Mouse (Mus musculus) testis, adult 2 months (tissue): ENCODE results near the gene Fam173a. TPM values are rescaled to one million over a fixed set of nuclear protein-coding genes. Genes with fewer than 3 reads are reported as not detected.
A peak's percentile ranks its signal among the peaks of the same experiment; 100 is the strongest.

Experiments used
- H3K27ac ChIP-seq: fragments of 200-500 bp; 2 replicates; pipeline ENCODE4 v1.5.1; 2012; ENCODE audit warnings: low read depth, low read length; ENCODE audit not compliant: control insufficient read depth, insufficient read depth
- H3K27me3 ChIP-seq: fragments of 200-500 bp; 2 replicates; pipeline ENCODE4 v1.6.1; 2012; ENCODE audit warnings: mild to moderate bottlenecking, low read length, moderate library complexity; ENCODE audit not compliant: control insufficient read depth, insufficient read depth
- H3K36me3 ChIP-seq: fragments of 200-500 bp; 2 replicates; pipeline ENCODE4 v1.6.1; 2012; ENCODE audit warnings: mild to moderate bottlenecking, low read length; ENCODE audit not compliant: control insufficient read depth, insufficient read depth
- H3K4me1 ChIP-seq: fragments of 200-500 bp; 2 replicates; pipeline ENCODE4 v1.6.1; 2012; ENCODE audit warnings: low read length; ENCODE audit not compliant: control insufficient read depth, insufficient read depth
- H3K4me3 ChIP-seq: fragments of 200-500 bp; 2 replicates; pipeline ENCODE4 v1.5.1; 2012; ENCODE audit warnings: low read depth, mild to moderate bottlenecking, low read length, moderate library complexity, mixed read lengths; ENCODE audit not compliant: control insufficient read depth
- CTCF ChIP-seq: fragments of 200-500 bp; IDR thresholded peaks from 2 replicates; pipeline ENCODE4 v1.5.1; 2012; ENCODE audit warnings: low read depth, mild to moderate bottlenecking, inconsistent platforms, low read length, moderate library complexity; ENCODE audit not compliant: control insufficient read depth, insufficient read depth, insufficient replicate concordance
- POLR2A ChIP-seq: fragments of 200-500 bp; IDR thresholded peaks from 2 replicates; pipeline ENCODE4 v1.6.1; 2012; ENCODE audit warnings: low read depth, mild to moderate bottlenecking, inconsistent platforms, low read length, moderate library complexity; ENCODE audit not compliant: control insufficient read depth
- polyA plus RNA-seq: library from polyadenylated mRNA; depleted of rRNA; stranded (reverse); fragments of >200 nt; gene quantifications from 2 replicates; pipeline ENCODE4 v1.2.3, GENCODE M21; 2012

Gene Fam173a
- polyA plus RNA-seq, 1 experiment: 49.8 TPM

DNA sequence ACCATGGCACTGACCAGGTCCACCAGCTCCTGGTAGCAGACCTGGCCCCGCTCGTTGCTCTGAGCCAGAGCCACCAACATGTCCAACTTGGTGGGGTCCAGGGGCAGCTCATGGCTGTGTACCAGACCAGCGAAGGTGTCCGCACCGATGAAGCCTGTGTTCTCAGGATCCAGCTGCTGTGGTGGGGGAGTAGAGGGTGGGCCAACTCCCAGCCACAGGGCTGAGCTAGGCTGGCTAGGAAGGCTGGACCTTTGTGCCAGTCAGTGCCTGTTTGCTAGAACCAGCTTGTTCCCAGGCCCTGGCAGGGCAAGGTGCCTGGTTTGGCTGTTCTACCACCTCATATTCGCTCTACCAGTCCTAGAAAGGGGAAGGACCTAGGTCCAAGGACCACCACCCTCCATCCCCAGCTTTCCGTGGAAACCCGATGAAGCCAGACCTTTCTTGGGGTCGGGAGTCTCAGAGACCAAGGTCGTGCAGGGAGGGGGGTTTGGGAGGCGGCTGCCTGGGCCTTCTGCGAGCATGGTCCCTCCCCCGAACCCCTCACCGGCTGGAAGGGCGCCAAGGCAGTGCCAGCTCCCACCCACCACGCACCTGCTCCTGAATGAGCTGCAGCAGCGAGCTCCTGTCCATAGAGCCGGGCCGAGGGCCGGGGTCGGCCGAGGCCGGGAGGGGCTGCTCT, 43.8 kb upstream of the Fam173a start:
- H3K4me1 ChIP-seq: peaks cover 38% of the 10 kb centered on the region
- TF ChIP-seq CTCF (no peak), POLR2A (no peak)
- H3K36me3 ChIP-seq: no peaks in the 10 kb centered on the region

DNA sequence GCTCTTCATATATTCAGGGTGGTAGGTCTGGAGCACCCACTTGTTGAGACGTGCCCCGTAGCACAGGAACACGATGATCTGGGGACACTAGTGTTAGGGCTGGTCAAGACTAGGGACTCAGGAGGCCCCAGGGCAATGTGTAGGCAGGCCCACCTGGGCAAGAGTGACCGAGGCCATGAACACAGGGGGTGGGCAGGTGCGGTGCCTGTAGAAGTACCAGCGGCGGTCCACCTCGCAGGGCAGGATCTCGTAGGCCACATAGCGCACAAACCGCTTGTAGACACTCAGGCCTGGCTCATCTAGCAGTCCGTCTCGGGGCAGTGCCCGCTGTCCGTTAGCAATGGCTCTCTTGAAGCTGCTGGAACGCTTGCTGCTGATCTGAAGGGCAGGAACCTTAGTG, 43.1 kb upstream of the Fam173a start:
- no peaks in the 10 kb centered on the region for H3K27me3 ChIP-seq
- H3K4me1 ChIP-seq: peaks cover 40% of the 10 kb centered on the region
- no peaks in the 10 kb centered on the region for H3K36me3 ChIP-seq
- no peak overlapping the region for H3K27ac ChIP-seq
- no peak overlapping the region for H3K4me3 ChIP-seq
- no peak for TF ChIP-seq CTCF
- peak; percentile 41; the same call in 1 of the 2 replicates for TF ChIP-seq POLR2A

More for the DNA sequence above, 43.8 kb upstream of the Fam173a start:
- H3K4me3 ChIP-seq: peak overlapping the region; percentile 30
- H3K27me3 ChIP-seq: no peaks in the 10 kb centered on the region
- peak overlapping the region; percentile 0 for H3K27ac ChIP-seq

DNA sequence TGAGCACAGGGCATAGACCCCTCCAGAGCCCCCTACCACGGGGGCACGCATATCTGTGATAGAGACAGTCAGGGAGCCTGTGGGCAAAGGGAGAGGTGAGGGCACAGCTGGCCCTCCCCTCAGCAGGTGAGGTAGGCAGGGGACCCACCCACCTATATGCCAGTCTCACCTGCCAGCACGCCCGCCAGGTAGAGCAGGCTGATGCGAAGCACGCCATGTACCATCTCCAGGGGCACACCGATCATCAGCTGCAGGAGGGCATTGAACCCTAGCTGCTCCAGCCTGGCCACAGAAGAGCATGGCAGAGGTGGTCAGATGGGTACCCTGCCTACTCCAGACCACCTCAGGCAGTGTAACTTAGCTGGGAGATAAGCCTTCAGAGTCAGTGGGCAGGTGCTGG, 42.6 kb upstream of the Fam173a start:
- no peak for TF ChIP-seq POLR2A
- TF ChIP-seq CTCF: no peak
- H3K4me3 ChIP-seq: no peak overlapping the region
- H3K36me3 ChIP-seq: no peaks in the 10 kb centered on the region
- no peaks in the 10 kb centered on the region for H3K27me3 ChIP-seq
- H3K4me1 ChIP-seq: peaks cover 40% of the 10 kb centered on the region
- H3K27ac ChIP-seq: no peak overlapping the region

DNA sequence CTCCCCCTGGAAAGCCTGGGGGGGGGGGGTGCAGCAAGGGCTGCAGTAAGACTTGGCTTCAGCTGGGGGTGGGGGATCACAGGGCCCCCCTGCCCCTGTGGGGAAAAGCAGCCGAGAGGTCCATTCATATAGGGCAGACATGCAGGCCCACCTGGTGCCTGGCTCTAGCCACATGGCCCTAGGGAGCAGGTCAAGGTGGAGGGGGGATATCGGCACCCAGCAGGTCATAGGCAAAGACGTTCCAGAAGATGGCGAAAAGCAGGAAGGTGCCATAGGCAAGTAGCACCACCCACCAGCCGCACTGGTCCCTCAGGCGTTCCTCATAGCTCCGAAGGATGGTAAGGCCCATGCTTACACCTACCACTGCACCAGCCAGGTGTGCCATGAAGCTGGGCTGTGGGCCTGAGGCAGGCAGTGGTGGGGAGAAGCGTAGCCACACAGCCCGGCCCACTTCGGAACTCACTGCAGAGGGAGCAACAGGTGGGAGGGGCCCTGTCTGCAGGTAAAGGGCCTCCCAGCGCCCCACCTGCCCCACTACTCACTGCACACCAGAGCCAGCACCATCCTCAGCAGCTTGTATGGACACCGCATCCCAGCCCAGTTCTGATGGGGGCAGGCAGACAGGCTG, 42.0 kb upstream of the Fam173a start:
- no peaks in the 10 kb centered on the region for H3K27me3 ChIP-seq
- no peaks in the 10 kb centered on the region for H3K36me3 ChIP-seq
- H3K4me1 ChIP-seq: peaks cover 40% of the 10 kb centered on the region
- H3K4me3 ChIP-seq: no peak overlapping the region
- H3K27ac ChIP-seq: no peak overlapping the region
- TF ChIP-seq CTCF (no peak), POLR2A (no peak)

DNA sequence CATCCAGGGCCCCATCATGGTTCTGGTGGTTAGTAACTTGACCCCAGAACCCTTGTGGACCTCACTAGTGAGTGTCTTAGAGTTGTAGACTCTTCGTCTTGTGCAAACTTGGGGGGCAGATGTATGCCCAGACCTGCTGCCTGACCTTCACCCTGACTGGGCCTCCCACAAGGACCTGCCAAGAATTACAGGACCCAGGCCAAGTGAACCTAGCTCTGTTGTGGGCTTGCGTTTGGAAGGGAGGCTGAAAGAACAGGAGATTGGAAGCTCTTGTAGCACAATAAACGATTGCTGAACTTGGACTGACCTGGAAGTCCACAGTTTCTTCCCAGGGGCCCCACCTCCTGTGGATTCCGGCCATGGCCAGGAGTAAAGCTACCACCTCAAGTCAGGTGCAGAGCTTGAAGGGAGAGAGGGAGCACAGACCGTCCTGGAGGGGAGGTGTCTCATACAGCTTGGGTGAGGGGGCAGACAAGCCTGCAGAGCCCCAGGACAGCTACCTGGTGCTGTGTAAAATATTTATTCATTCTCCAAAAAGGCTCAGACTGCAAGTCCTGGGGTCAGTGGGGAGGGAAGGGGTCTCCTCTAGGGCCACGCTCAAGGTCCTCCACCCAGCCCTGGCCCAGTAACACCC, 41.4 kb upstream of the Fam173a start:
- H3K4me1 ChIP-seq: peaks cover 45% of the 10 kb centered on the region
- H3K36me3 ChIP-seq: no peaks in the 10 kb centered on the region
- peak overlapping the region; percentile 92 for H3K4me3 ChIP-seq
- H3K27me3 ChIP-seq: no peaks in the 10 kb centered on the region
- no peak for TF ChIP-seq CTCF
- H3K27ac ChIP-seq: peak overlapping the region; percentile 95

DNA sequence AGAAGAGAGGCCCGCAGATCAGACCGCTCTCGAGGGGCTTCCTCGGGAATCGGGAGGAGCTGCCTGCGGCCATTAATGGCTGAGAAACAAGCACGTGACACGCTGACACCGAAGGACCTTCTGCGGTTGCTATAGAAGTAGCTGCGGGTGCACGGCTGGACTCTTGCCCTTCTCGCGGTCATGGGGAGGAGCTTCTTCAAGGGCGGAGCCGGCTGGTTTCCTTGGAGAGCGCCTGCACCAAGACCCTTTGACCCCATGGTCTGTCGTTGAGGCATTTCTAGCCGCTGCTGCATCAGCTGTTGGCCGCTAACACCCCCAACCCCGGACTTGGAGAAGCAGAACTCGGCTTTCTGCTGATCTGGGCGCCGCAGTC, 40.6 kb upstream of the Fam173a start, which contains the start of gene Stub1:
Stub1 (minus strand) TSS at position 114 of the 373 bp plus-strand sequence.
- Histone ChIP-seq H3K27me3 (no peaks in the 10 kb centered on the region), H3K36me3 (no peaks in the 10 kb centered on the region), H3K27ac (peak within 1 kb of the TSS; percentile 95), H3K4me3 (peak within 1 kb of the TSS; percentile 92), H3K4me1 (peaks cover 49% of the 10 kb centered on the region)
- no peak for TF ChIP-seq CTCF
- peak; percentile 12; the same call in 1 of the 2 replicates for TF ChIP-seq POLR2A

DNA sequence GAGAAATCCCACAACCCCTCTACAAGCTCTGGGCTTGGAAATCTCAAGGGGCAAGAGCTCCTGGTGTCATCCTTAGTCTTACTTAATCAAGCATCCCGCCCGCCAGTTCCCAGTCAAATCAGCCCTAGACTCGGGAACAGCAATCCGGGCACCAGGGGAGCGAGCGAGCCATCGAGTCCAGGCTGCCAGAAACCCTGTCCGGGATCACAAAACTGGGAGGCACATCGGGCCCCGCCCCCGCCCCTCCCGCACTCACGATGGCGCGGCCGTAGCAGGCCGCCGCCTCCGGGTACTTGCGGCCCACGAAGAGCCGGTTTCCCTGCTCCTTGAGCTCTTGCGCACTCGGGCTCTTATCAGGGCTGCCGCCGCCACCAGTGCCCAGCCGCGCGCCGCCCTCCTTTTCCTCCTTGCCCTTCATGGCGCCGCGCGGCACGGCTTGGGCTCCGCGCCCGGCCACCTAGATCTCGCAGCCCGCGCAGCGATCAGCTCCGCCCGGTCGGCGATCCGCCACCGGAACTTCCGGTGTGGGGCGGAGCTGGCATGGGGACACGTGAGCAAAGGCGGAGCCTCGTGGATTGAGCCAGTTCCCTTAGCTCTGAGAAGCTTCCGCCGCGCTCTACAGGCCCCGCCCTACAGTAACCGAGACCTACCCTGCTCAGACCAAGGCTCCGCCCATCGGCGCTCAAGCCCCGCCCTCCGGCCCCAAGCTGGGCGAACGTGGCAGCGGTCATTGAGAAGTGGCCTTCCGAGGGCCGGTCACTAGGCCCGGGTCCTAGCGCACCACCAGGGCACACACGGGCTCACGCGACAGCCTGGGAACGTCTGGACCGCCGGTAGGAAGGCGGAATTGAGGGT, 40.0 kb upstream of the Fam173a start:
- Histone ChIP-seq H3K4me3 (peak overlapping the region; percentile 92), H3K27me3 (no peaks in the 10 kb centered on the region), H3K36me3 (no peaks in the 10 kb centered on the region), H3K4me1 (peaks cover 51% of the 10 kb centered on the region), H3K27ac (peak overlapping the region; percentile 95)
- TF ChIP-seq CTCF (no peak), POLR2A (peak; percentile 87)
